ENCODE assay signal across 8 mouse cellular contexts in genomic region chr5:24952842-24953741, GRCm38 (mm10).
DNase-seq lines count a peak whose midpoint lies in the region; TF ChIP-seq lines count a peak whose summit lies in the region.
"Had no signal": no experiment of that assay in that cellular context is flagged by ENCODE, and none has a peak within 500 bp of the region (broad histone marks: within the 10 kb centered on the region; RNA-seq: fewer than 3 reads in every experiment).

No protein-coding gene starts in this region.

- DNase-seq in layer of hippocampus, adult 11-12 months (ENCODE audit: low spot score): peak; percentile 57
- DNase-seq in layer of hippocampus, postnatal 25 days (ENCODE audit: extremely low spot score in 1 of 2, low spot score in 1 of 2): no peak
- DNase-seq in cerebellum, adult 11-12 months: peak; percentile 67
- peak; percentile 53 to 60 for DNase-seq in cerebellum, postnatal 10 days
- DNase-seq in layer of hippocampus, adult 2 months (ENCODE audit: low spot score in 2 of 2): peak; percentile 17 to 34
- no peak for DNase-seq in urinary bladder, postnatal 25 days (ENCODE audit: low spot score)
- no peak for DNase-seq in adrenal gland, postnatal 10 days

- peak overlapping the region; percentile 46; the same call in 1 of the 2 replicates for H3K27ac ChIP-seq in layer of hippocampus, adult 2 months
- H3K27ac ChIP-seq: embryonic facial prominence, embryonic 10.5 days had no signal

- H3K4me3 ChIP-seq in layer of hippocampus, adult 2 months: no peak overlapping the region
- H3K4me3 ChIP-seq: embryonic facial prominence, embryonic 10.5 days had no signal

- TF ChIP-seq CTCF in layer of hippocampus, adult 2 months (conservative IDR thresholded peaks at IDR 0.05): no peak

Comparison
In these comparisons a context has a peak if more than half of its experiments do, and no peak if none do; other contexts are left out.
1. DNase-seq: peak in layer of hippocampus, adult 11-12 months (single experiment), cerebellum, adult 11-12 months (single experiment), cerebellum, postnatal 10 days (2 of 2) and layer of hippocampus, adult 2 months (2 of 2); none in layer of hippocampus, postnatal 25 days (0 of 2), urinary bladder, postnatal 25 days (single experiment) and adrenal gland, postnatal 10 days (single experiment).